Mouse (Mus musculus) CH12.LX (cell line): Measurements from ENCODE around the gene Cdh23. TPM values are rescaled to one million over a fixed set of nuclear protein-coding genes. Genes with fewer than 3 reads are reported as not detected.

Source experiments
- DNase-seq: peaks from one replicate; pipeline ENCODE4 v3.0.0-alpha.2; 2013; ENCODE audit errors: extremely low read depth
- H3K27ac ChIP-seq: 2 replicates; pipeline ENCODE4 v1.5.1; 2012; ENCODE audit warnings: low read depth, mild to moderate bottlenecking, control low read depth, moderate library complexity; ENCODE audit not compliant: insufficient read depth
- H3K27me3 ChIP-seq: replicated peaks from 2 replicates; pipeline ENCODE3; 2012; ENCODE audit warnings: inconsistent platforms
- H3K36me3 ChIP-seq, 2 experiments: replicated peaks in 1 of 2; 2 replicates each; pipeline versions ENCODE3 to v1.6.1; 2012; ENCODE audit warnings: inconsistent platforms in 1 of 2, low read length in 1 of 2, mild to moderate bottlenecking in 1 of 2, mixed read lengths in 1 of 2, moderate library complexity in 1 of 2; ENCODE audit not compliant: control insufficient read depth in 1 of 2, insufficient read depth in 1 of 2
- H3K4me1 ChIP-seq, 2 experiments: 2 replicates each; pipeline ENCODE4 v1.6.1; 2012; ENCODE audit warnings: inconsistent platforms in 1 of 2, moderate library complexity in 1 of 2; ENCODE audit not compliant: insufficient read depth in 2 of 2, control insufficient read depth in 1 of 2
- H3K4me2 ChIP-seq: 2 replicates; pipeline ENCODE4 v1.6.1; 2012; ENCODE audit warnings: low read depth, mild to moderate bottlenecking, control low read depth; ENCODE audit not compliant: poor library complexity, insufficient read depth, severe bottlenecking
- H3K4me3 ChIP-seq, 3 experiments: fragments of 150-350 bp in 1 of 3; sonication (generic) in 1 of 3; replicated peaks in 1 of 3; 2 replicates each; pipeline versions ENCODE3 to v1.5.1; 2011 to 2012; ENCODE audit warnings: low read depth in 2 of 3, low read length in 2 of 3, mild to moderate bottlenecking in 2 of 3, moderate library complexity in 2 of 3, control low read depth in 1 of 3, improper control_type of control experiment in 1 of 3, inconsistent platforms in 1 of 3, mixed read lengths in 1 of 3; ENCODE audit not compliant: poor library complexity in 1 of 3
- H3K79me2 ChIP-seq: replicated peaks from 2 replicates; pipeline ENCODE4 v1.6.1; 2012; ENCODE audit warnings: mild to moderate bottlenecking, moderate library complexity; ENCODE audit not compliant: control insufficient read depth, poor library complexity, insufficient read depth, severe bottlenecking; ENCODE audit errors: extremely low read depth
- H3K9ac ChIP-seq: 2 replicates; pipeline ENCODE4 v1.6.1; 2012; ENCODE audit warnings: low read depth, mild to moderate bottlenecking, control low read depth, moderate library complexity; ENCODE audit not compliant: insufficient read depth
- H3K9me3 ChIP-seq: replicated peaks from 2 replicates; pipeline ENCODE3; 2012; ENCODE audit warnings: low read length, inconsistent platforms, mixed read lengths
- BHLHE40 ChIP-seq: IDR thresholded peaks from 2 replicates; pipeline ENCODE4 v1.6.1; 2011; ENCODE audit warnings: mild to moderate bottlenecking, low read depth, low read length, improper control_type of control experiment
- CHD2 ChIP-seq: IDR thresholded peaks from 2 replicates; pipeline ENCODE4 v1.6.1; 2011; ENCODE audit warnings: low read length, improper control_type of control experiment
- CTCF ChIP-seq, 2 experiments: IDR thresholded peaks in 1 of 2; conservative IDR thresholded peaks in 1 of 2; 2 replicates each; pipeline ENCODE4 v1.5.1; 2011 to 2012; ENCODE audit warnings: low read depth in 2 of 2, low read length in 2 of 2, improper control_type of control experiment in 1 of 2, inconsistent platforms in 1 of 2, mild to moderate bottlenecking in 1 of 2, moderate library complexity in 1 of 2
- ELF1 ChIP-seq: IDR thresholded peaks from 2 replicates; pipeline ENCODE4 v1.6.1; 2014; ENCODE audit warnings: low read depth, mild to moderate bottlenecking, inconsistent platforms, low read length, improper control_type of control experiment
- EP300 ChIP-seq: IDR thresholded peaks from 2 replicates; pipeline ENCODE4 v1.6.1; 2011; ENCODE audit warnings: low read length, improper control_type of control experiment
- ETS1 ChIP-seq: conservative IDR thresholded peaks from 2 replicates; pipeline ENCODE4 v1.6.1; 2012; ENCODE audit warnings: low read depth, mild to moderate bottlenecking, inconsistent platforms, low read length, improper control_type of control experiment, moderate library complexity
- IRF4 ChIP-seq: IDR thresholded peaks from 2 replicates; pipeline ENCODE4 v1.6.1; 2014; ENCODE audit warnings: low read depth, mild to moderate bottlenecking, inconsistent platforms, low read length, improper control_type of control experiment
- MAZ ChIP-seq: IDR thresholded peaks from 2 replicates; pipeline ENCODE4 v1.6.1; 2012; ENCODE audit warnings: low read depth, mild to moderate bottlenecking, inconsistent platforms, low read length, improper control_type of control experiment, moderate library complexity
- MYC ChIP-seq: IDR thresholded peaks from 2 replicates; pipeline ENCODE4 v1.6.1; 2011; ENCODE audit warnings: low read depth, mild to moderate bottlenecking, improper control_type of control experiment, low read length
- UBTF ChIP-seq: IDR thresholded peaks from 2 replicates; pipeline ENCODE4 v1.6.1; 2012; ENCODE audit warnings: low read depth, mild to moderate bottlenecking, inconsistent platforms, low read length, improper control_type of control experiment, moderate library complexity
- dilution Hi-C: fragments of 300-500 bp; cut with MboI; formaldehyde crosslinking; loops from 2 replicates; pipeline ENCODE4 v1.14.3; 2020; ENCODE audit warnings: low sequenced_read_pairs; ENCODE audit not compliant: extremely low pct_unique_long_range_greater_than_20kb, extremely low pct_ligation_motif_present
- in situ Hi-C: fragments of 300-500 bp; cut with MboI; formaldehyde crosslinking; loops from 3 replicates; pipeline ENCODE4 v1.14.3; 2019; ENCODE audit warnings: low sequenced_read_pairs, low pct_ligation_motif_present, low pct_unique_long_range_greater_than_20kb, mixed read lengths
- polyA plus RNA-seq: library from polyadenylated mRNA; unstranded; fragments of >175 nt; gene quantifications from 2 replicates; pipeline ENCODE4 v1.2.1, GENCODE M21; 2012; ENCODE audit warnings: low read depth; ENCODE audit not compliant: insufficient read length
- total RNA-seq, 2 experiments: library from RNA; depleted of rRNA; stranded (reverse); fragments of 300-350 nt in 1 of 2; fragments of >200 nt in 1 of 2; gene quantifications; 2 replicates each; pipeline ENCODE4 v1.2.3; 2012 to 2014

Cdh23 gene
- total and polyA plus RNA-seq, 3 experiments = 0.20 to 0.73 (median 0.30) TPM

GRCm38 (mm10) chr10:60388332-60388731 is 308.0 kb downstream of the Cdh23 start:
- Histone ChIP-seq H3K4me1 (peaks cover 19 to 37% of the 10 kb centered on the region in 2 experiments), H3K79me2 (no peaks in the 10 kb centered on the region; the same call in 1 of the 2 replicates), H3K4me3 (no peak overlapping the region), H3K27me3 (peaks cover 2% of the 10 kb centered on the region), H3K27ac (no peak overlapping the region)
- dilution Hi-C loops = no loop called here
- no peak for DNase-seq
- TF ChIP-seq MAZ = no peak
- TF ChIP-seq UBTF = no peak
- TF ChIP-seq CTCF (conservative IDR thresholded peaks at IDR 0.05 in 1 of 2, IDR thresholded peaks at IDR 0.05 in 1 of 2; ENCODE audit: low read depth in 2 of 2, low read length in 2 of 2) = no peak
- 0 out of 2 replicates have a peak, but pooled peaks have one; percentile 29 for TF ChIP-seq EP300
- TF ChIP-seq, all 38 proteins: peak for 1
- Histone ChIP-seq H3K9ac (no peak overlapping the region), H3K36me3 (peaks cover 5 to 9% of the 10 kb centered on the region in 2 experiments), H3K9me3 (peaks cover 7% of the 10 kb centered on the region), H3K4me2 (no peak overlapping the region)
- in situ Hi-C loops = loop anchor here (25.0 kb wide), 1 partner anchor 476 kb away; no protein-coding TSS in a partner anchor

- H3K27ac ChIP-seq = no peak overlapping the region
- no peak overlapping the region for H3K4me2 ChIP-seq
- H3K27me3 ChIP-seq = peaks cover 4% of the 10 kb centered on the region
- H3K4me1 ChIP-seq = peaks cover 13 to 26% of the 10 kb centered on the region in 2 experiments
- DNase-seq = no peak
- dilution Hi-C loops (no loop called here), in situ Hi-C loops (loop anchor here (25.0 kb wide), 1 partner anchor 469 kb away; no protein-coding TSS in a partner anchor)
- no peak overlapping the region for H3K9ac ChIP-seq
- no peaks in the 10 kb centered on the region for H3K79me2 ChIP-seq
- peaks cover 0 to 4% of the 10 kb centered on the region in 2 experiments for H3K36me3 ChIP-seq
- TF ChIP-seq CTCF (conservative IDR thresholded peaks at IDR 0.05 in 1 of 2, IDR thresholded peaks at IDR 0.05 in 1 of 2; ENCODE audit: low read depth in 2 of 2, low read length in 2 of 2) = no peak
- TF ChIP-seq CHD2 = peak; percentile 32; the same call in 1 of the 2 replicates
- TF ChIP-seq, all 38 proteins: peak for 1
- Histone ChIP-seq H3K4me3 (no peak overlapping the region), H3K9me3 (no peaks in the 10 kb centered on the region)
Observed at GRCm38 (mm10) chr10:60381142-60381925, 315.0 kb downstream of the Cdh23 start.

- no peak overlapping the region for H3K27ac ChIP-seq
- no peak overlapping the region for H3K4me2 ChIP-seq
- no peak overlapping the region for H3K4me3 ChIP-seq
- H3K27me3 ChIP-seq = peaks cover 4% of the 10 kb centered on the region
- H3K36me3 ChIP-seq = peaks cover 0 to 6% of the 10 kb centered on the region in 2 experiments
- DNase-seq = peak; percentile 45
- no peak overlapping the region for H3K9ac ChIP-seq
- dilution Hi-C loops = no loop called here
- no peak for TF ChIP-seq MYC
- 0 out of 2 replicates have a peak, but pooled peaks have one; percentile 13 for TF ChIP-seq BHLHE40
- TF ChIP-seq EP300 = peak; percentile 65
- TF ChIP-seq ETS1 = peak; percentile 56
- TF ChIP-seq IRF4 = 0 out of 2 replicates have a peak, but pooled peaks have one; percentile 19
- TF ChIP-seq ELF1 = 0 out of 2 replicates have a peak, but pooled peaks have one; percentile 14
- no peak for TF ChIP-seq CTCF (conservative IDR thresholded peaks at IDR 0.05 in 1 of 2, IDR thresholded peaks at IDR 0.05 in 1 of 2; ENCODE audit: low read depth in 2 of 2, low read length in 2 of 2)
- in situ Hi-C loops = loop anchor here (25.0 kb wide), 1 partner anchor 468 kb away; no protein-coding TSS in a partner anchor
- H3K79me2 ChIP-seq = no peaks in the 10 kb centered on the region
- H3K9me3 ChIP-seq = no peaks in the 10 kb centered on the region
- peaks cover 15 to 34% of the 10 kb centered on the region in 2 experiments for H3K4me1 ChIP-seq
Observed at GRCm38 (mm10) chr10:60380229-60380628, 316.1 kb downstream of the Cdh23 start.
